Mouse (Mus musculus): ENCODE data around the gene Gpr150. TPM values are rescaled to one million over a fixed set of nuclear protein-coding genes. Genes with fewer than 3 reads are reported as not detected.

Gpr150 gene
- polyA plus RNA-seq (2016; fragmentation: Nextera tagmentation; extraction: Ambion mirVana): 0.08 TPM in 1 of 2 replicates, not detected in the other

GRCm38 (mm10) chr13:76056896-76057266, at the start of gene Gpr150:
Gene Gpr150, minus strand, starts transcription at chr13:76056996.
- ATAC-seq (ENCODE audit: insufficient number of reproducible peaks, low FRiP score): no peak
- no peak within 1 kb of the TSS for H3K27ac ChIP-seq (ENCODE audit: poor library complexity, severe bottlenecking)
- H3K9me3 ChIP-seq (replicated peaks): no peaks in the 10 kb centered on the region; the same call in 1 of the 2 replicates
- H3K4me2 ChIP-seq: peak within 1 kb of the TSS; percentile 99
- peaks cover 60% of the 10 kb centered on the region for H3K27me3 ChIP-seq (replicated peaks)
- 7% methylated on average over 10 of the region's 10 CpGs for WGBS
- H3K4me1 ChIP-seq (replicated peaks): peaks cover 11% of the 10 kb centered on the region
- H3K36me3 ChIP-seq: no peaks in the 10 kb centered on the region
- H3K4me3 ChIP-seq: peak within 1 kb of the TSS; percentile 53
- H3K9ac ChIP-seq: peak within 1 kb of the TSS; percentile 38

GRCm38 (mm10) chr13:76101989-76102388, 45.2 kb upstream of the Gpr150 start:
- Histone ChIP-seq H3K9me3 (replicated peaks) (no peaks in the 10 kb centered on the region), H3K27me3 (replicated peaks) (no peaks in the 10 kb centered on the region), H3K4me2 (no peak overlapping the region), H3K9ac (no peak overlapping the region), H3K4me3 (no peak overlapping the region), H3K4me1 (replicated peaks) (peaks cover 3% of the 10 kb centered on the region; the same call in 1 of the 2 replicates), H3K27ac (ENCODE audit: poor library complexity, severe bottlenecking) (no peak overlapping the region), H3K36me3 (peaks cover 12% of the 10 kb centered on the region; the same call in 1 of the 2 replicates)
- WGBS: 92% methylated on average over 2 of the region's 2 CpGs
- ATAC-seq (ENCODE audit: insufficient number of reproducible peaks, low FRiP score): no peak

DNA sequence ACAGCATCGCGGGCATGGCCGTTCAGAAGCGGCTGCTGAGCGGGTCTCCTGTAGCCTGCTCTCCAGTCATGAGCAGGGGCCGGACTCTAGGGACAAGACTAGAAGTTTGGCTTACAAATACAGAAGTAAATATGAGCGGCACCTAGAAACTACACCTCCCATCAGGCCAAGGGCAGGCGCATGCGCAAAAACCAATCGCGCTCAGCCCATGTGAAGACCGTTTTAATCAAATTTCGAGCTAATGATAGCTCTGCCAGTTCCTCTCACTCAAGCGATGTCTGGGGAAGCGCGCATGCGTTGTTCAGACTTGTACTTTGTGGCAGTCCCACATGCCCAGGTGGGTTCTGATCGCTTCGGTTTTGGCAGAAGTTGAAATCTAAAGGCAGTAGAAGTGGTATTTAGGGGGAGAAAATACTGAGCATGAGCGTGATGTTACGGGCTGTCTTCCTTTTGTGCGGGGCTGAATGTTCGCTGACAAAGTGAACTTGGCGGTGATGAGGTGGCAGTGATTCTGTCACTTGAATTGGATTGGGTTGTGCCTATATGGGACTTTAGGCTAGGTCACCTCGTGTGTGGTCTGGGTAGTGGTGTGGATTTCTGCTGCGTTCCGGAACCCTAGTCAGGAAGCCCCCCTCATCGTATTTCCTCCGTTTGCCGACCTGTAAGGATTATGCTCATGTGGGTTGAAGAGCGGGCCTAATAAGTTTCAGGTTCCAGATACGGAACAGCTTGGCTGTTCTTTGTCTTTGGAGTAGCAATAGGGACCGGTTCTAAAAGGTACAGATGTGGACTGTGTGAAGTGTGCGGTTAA, 41.9 kb upstream of the Gpr150 start, which contains the start of the genes Arsk and Ttc37:
TSS of gene Arsk (minus strand) at position 168 of the 811 bp plus-strand sequence.
TSS of gene Ttc37 (plus strand) at position 242 of the 811 bp plus-strand sequence.
- Histone ChIP-seq H3K9me3 (replicated peaks) (no peaks in the 10 kb centered on the region), H3K4me1 (replicated peaks) (peaks cover 3% of the 10 kb centered on the region; the same call in 1 of the 2 replicates), H3K27me3 (replicated peaks) (no peaks in the 10 kb centered on the region), H3K9ac (peak within 1 kb of the TSS; percentile 79), H3K36me3 (peaks cover 7% of the 10 kb centered on the region; the same call in 1 of the 2 replicates), H3K27ac (ENCODE audit: poor library complexity, severe bottlenecking) (peak within 1 kb of the TSS; percentile 77), H3K4me3 (peak within 1 kb of the TSS; percentile 75), H3K4me2 (peak within 1 kb of the TSS; percentile 79)
- ATAC-seq (ENCODE audit: insufficient number of reproducible peaks, low FRiP score): peak; percentile 96
- under 1% methylated on average over 34 of the region's 34 CpGs for WGBS

DNA sequence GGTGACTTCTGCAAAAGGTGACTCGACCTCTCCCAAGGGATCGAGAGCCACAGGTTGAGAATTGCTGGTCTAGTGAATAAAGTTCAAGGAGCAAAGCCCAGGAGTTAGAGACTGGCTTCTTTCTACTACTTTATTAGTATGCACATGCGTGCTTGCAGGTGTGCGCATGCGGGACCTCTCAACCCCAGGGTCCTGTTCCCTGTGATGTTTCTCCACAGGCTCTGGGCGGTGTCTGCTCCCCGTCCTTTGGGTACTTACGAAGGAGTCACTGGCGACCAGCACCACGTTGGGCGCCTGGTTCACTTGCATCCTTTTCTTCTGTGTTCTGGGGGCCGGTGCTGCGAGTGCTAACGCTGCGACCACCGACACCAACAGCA, 41.3 kb upstream of the Gpr150 start:
- Histone ChIP-seq H3K4me1 (replicated peaks) (peaks cover 3% of the 10 kb centered on the region; the same call in 1 of the 2 replicates), H3K27me3 (replicated peaks) (no peaks in the 10 kb centered on the region), H3K36me3 (peaks cover 3% of the 10 kb centered on the region; the same call in 1 of the 2 replicates), H3K4me2 (peak overlapping the region; percentile 64), H3K27ac (ENCODE audit: poor library complexity, severe bottlenecking) (peak overlapping the region; percentile 77), H3K9ac (peak overlapping the region; percentile 69), H3K9me3 (replicated peaks) (no peaks in the 10 kb centered on the region), H3K4me3 (peak overlapping the region; percentile 75)
- peak; percentile 79 for ATAC-seq (ENCODE audit: insufficient number of reproducible peaks, low FRiP score)
- 2% methylated on average over 16 of the region's 16 CpGs for WGBS

- Histone ChIP-seq H3K4me1 (replicated peaks) (no peaks in the 10 kb centered on the region), H3K9ac (no peak overlapping the region), H3K4me2 (no peak overlapping the region), H3K36me3 (no peaks in the 10 kb centered on the region), H3K27ac (ENCODE audit: poor library complexity, severe bottlenecking) (no peak overlapping the region), H3K27me3 (replicated peaks) (no peaks in the 10 kb centered on the region), H3K4me3 (no peak overlapping the region), H3K9me3 (replicated peaks) (no peaks in the 10 kb centered on the region)
- WGBS: 75% methylated on average over 1 of the region's 1 CpGs
- ATAC-seq (ENCODE audit: insufficient number of reproducible peaks, low FRiP score): no peak
These were observed 17.5 kb upstream of the Gpr150 start for GRCm38 (mm10) chr13:76074323-76074722.

GRCm38 (mm10) chr13:76064363-76064945, 7.7 kb upstream of the Gpr150 start:
- 81% methylated on average over 12 of the region's 13 CpGs for WGBS
- Histone ChIP-seq H3K4me3 (no peak overlapping the region), H3K4me2 (no peak overlapping the region), H3K9me3 (replicated peaks) (no peaks in the 10 kb centered on the region), H3K4me1 (replicated peaks) (no peaks in the 10 kb centered on the region), H3K27me3 (replicated peaks) (no peaks in the 10 kb centered on the region), H3K27ac (ENCODE audit: poor library complexity, severe bottlenecking) (no peak overlapping the region), H3K9ac (no peak overlapping the region), H3K36me3 (peaks cover 11% of the 10 kb centered on the region)
- 0 out of 2 replicates have a peak, but pooled peaks have one; percentile 25 for ATAC-seq (ENCODE audit: insufficient number of reproducible peaks, low FRiP score)

- H3K27ac ChIP-seq (ENCODE audit: poor library complexity, severe bottlenecking): no peak overlapping the region
- no peak for ATAC-seq (ENCODE audit: insufficient number of reproducible peaks, low FRiP score)
- no peaks in the 10 kb centered on the region for H3K9me3 ChIP-seq (replicated peaks)
- 86% methylated on average over 4 of the region's 4 CpGs for WGBS
- no peaks in the 10 kb centered on the region for H3K4me1 ChIP-seq (replicated peaks)
- H3K27me3 ChIP-seq (replicated peaks): peaks cover 5% of the 10 kb centered on the region; the same call in 1 of the 2 replicates
- no peak overlapping the region for H3K4me3 ChIP-seq
- no peak overlapping the region for H3K4me2 ChIP-seq
- H3K9ac ChIP-seq: no peak overlapping the region
- H3K36me3 ChIP-seq: peaks cover 11% of the 10 kb centered on the region
These were observed 6.8 kb upstream of the Gpr150 start for GRCm38 (mm10) chr13:76063548-76063947.

- ATAC-seq (ENCODE audit: insufficient number of reproducible peaks, low FRiP score): no peak
- Histone ChIP-seq H3K4me1 (replicated peaks) (no peaks in the 10 kb centered on the region), H3K27me3 (replicated peaks) (peaks cover 13% of the 10 kb centered on the region), H3K36me3 (peaks cover 11% of the 10 kb centered on the region), H3K4me2 (no peak overlapping the region), H3K4me3 (no peak overlapping the region), H3K27ac (ENCODE audit: poor library complexity, severe bottlenecking) (no peak overlapping the region), H3K9me3 (replicated peaks) (no peaks in the 10 kb centered on the region), H3K9ac (no peak overlapping the region)
- WGBS: 87% methylated on average over 3 of the region's 3 CpGs
These were observed 5.8 kb upstream of the Gpr150 start for GRCm38 (mm10) chr13:76062569-76062968.

DNA sequence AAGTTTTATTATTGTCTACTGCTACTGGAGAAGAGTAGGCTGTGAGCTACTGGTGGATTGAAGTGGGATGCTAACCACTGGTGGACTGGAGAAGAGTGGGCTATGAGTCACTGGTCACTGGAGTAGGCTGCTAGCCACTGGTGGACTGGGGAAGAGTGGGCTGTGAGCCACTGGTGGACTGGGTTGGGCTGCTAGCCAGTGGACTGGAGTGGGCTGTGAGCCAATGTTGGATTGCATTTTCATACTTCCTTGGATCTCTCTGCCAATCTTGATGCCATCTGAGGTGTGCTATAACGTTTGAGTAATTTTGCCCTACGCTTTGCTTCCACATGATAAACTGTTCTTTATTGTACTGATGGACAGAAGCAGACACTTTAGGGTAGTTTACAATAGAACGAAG, 5.3 kb upstream of the Gpr150 start:
- no peak overlapping the region for H3K9ac ChIP-seq
- H3K27ac ChIP-seq (ENCODE audit: poor library complexity, severe bottlenecking): no peak overlapping the region
- no peak overlapping the region for H3K4me2 ChIP-seq
- peaks cover 11% of the 10 kb centered on the region for H3K36me3 ChIP-seq
- no peaks in the 10 kb centered on the region for H3K9me3 ChIP-seq (replicated peaks)
- H3K27me3 ChIP-seq (replicated peaks): peaks cover 16% of the 10 kb centered on the region
- no peak overlapping the region for H3K4me3 ChIP-seq
- H3K4me1 ChIP-seq (replicated peaks): no peaks in the 10 kb centered on the region
- WGBS: 91% methylated on average over 3 of the region's 3 CpGs
- no peak for ATAC-seq (ENCODE audit: insufficient number of reproducible peaks, low FRiP score)

DNA sequence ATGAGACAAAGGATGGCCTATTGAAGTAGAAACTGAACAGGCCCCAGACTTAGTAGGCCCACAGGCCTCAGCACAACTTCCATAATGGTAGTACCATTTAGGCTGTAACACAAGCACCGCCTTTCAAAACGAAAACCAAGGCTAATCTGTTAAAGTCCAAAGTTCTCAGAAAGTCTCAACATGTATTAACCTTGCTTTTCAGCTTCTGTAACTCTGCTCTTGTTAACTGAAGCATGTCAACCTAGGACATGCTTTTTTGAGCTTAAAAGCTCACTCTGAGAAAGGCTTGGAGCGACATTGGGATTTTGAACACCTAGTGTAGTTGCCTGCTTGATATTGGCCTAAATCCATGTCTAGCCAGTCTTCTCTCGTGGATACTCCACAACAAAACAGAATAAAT, 2.8 kb upstream of the Gpr150 start:
- ATAC-seq (ENCODE audit: insufficient number of reproducible peaks, low FRiP score): no peak
- Histone ChIP-seq H3K4me3 (no peak overlapping the region), H3K4me2 (no peak overlapping the region), H3K4me1 (replicated peaks) (peaks cover 11% of the 10 kb centered on the region), H3K36me3 (peaks cover 9% of the 10 kb centered on the region), H3K9me3 (replicated peaks) (no peaks in the 10 kb centered on the region), H3K9ac (no peak overlapping the region), H3K27ac (ENCODE audit: poor library complexity, severe bottlenecking) (no peak overlapping the region), H3K27me3 (replicated peaks) (peaks cover 38% of the 10 kb centered on the region)
- WGBS: 88% methylated on average over 4 of the region's 4 CpGs
